Mouse (Mus musculus) stomach, postnatal 0 days (tissue): ENCODE data around the gene Prmt3.

Source experiments
- CTCF ChIP-seq: IDR thresholded peaks from 2 replicates; pipeline ENCODE4 v1.5.1; 2016; ENCODE audit warnings: antibody characterized with exemption, low read depth, mild to moderate bottlenecking, moderate library complexity
- EP300 ChIP-seq: optimal IDR thresholded peaks from 2 replicates; pipeline ENCODE3; 2016; ENCODE audit warnings: antibody characterized with exemption

GRCm38 (mm10) chr7:49827920-49828319 lies 49.8 kb downstream of the Prmt3 start:
- TF ChIP-seq CTCF (no peak), EP300 (no peak)
